Mouse (Mus musculus) kidney, adult 2 months (tissue): ENCODE results near the gene Dync2li1.

Experiments used
- CTCF ChIP-seq: fragments of 200-500 bp; conservative IDR thresholded peaks from 2 replicates; pipeline ENCODE4 v1.5.1; 2011; ENCODE audit warnings: low read depth, mild to moderate bottlenecking, control low read depth, low read length, moderate library complexity, mixed read lengths; ENCODE audit not compliant: insufficient read depth, insufficient read length
- POLR2A ChIP-seq: fragments of 200-500 bp; IDR thresholded peaks from one replicate; pipeline ENCODE4 v1.6.1; 2011; ENCODE audit warnings: low read depth, low read length, control low read depth

- TF ChIP-seq POLR2A: no peak
- no peak for TF ChIP-seq CTCF
Observed at GRCm38 (mm10) chr17:84620076-84620475, 6.2 kb upstream of the Dync2li1 start.
